Mouse (Mus musculus): ENCODE results near the gene Dazl.

Gene Dazl

GRCm38 (mm10) chr17:50293241-50293731 is at the start of gene Dazl:
Gene Dazl (minus strand): TSS chr17:50293636.
- TF ChIP-seq GATA4 (IDR thresholded peaks at IDR 0.05; ENCODE audit: insufficient replicate concordance, low read length): no peak

- TF ChIP-seq GATA4 (IDR thresholded peaks at IDR 0.05; ENCODE audit: insufficient replicate concordance, low read length): no peak
Measured at GRCm38 (mm10) chr17:50341850-50342544, 48.6 kb upstream of the Dazl start.

GRCm38 (mm10) chr17:50338901-50339300 is 45.5 kb upstream of the Dazl start:
- TF ChIP-seq GATA4 (IDR thresholded peaks at IDR 0.05; ENCODE audit: insufficient replicate concordance, low read length): no peak

- TF ChIP-seq GATA4 (IDR thresholded peaks at IDR 0.05; ENCODE audit: insufficient replicate concordance, low read length): no peak
Measured at GRCm38 (mm10) chr17:50335776-50336175, 42.3 kb upstream of the Dazl start.

GRCm38 (mm10) chr17:50334694-50335093 is 41.3 kb upstream of the Dazl start:
- TF ChIP-seq GATA4 (IDR thresholded peaks at IDR 0.05; ENCODE audit: insufficient replicate concordance, low read length): no peak

GRCm38 (mm10) chr17:50332012-50332300 is 38.5 kb upstream of the Dazl start:
- peak; percentile 2; the same call in 1 of the 2 replicates for TF ChIP-seq GATA4 (IDR thresholded peaks at IDR 0.05; ENCODE audit: insufficient replicate concordance, low read length)

- TF ChIP-seq GATA4 (IDR thresholded peaks at IDR 0.05; ENCODE audit: insufficient replicate concordance, low read length): peak; percentile 26; the same call in 1 of the 2 replicates
Measured at GRCm38 (mm10) chr17:50331171-50332011, 38.0 kb upstream of the Dazl start.

GRCm38 (mm10) chr17:50330245-50330644 is 36.8 kb upstream of the Dazl start:
- no peak for TF ChIP-seq GATA4 (IDR thresholded peaks at IDR 0.05; ENCODE audit: insufficient replicate concordance, low read length)

- no peak for TF ChIP-seq GATA4 (IDR thresholded peaks at IDR 0.05; ENCODE audit: insufficient replicate concordance, low read length)
Measured at GRCm38 (mm10) chr17:50324658-50325057, 31.2 kb upstream of the Dazl start.

GRCm38 (mm10) chr17:50318810-50319209 is 25.4 kb upstream of the Dazl start:
- TF ChIP-seq GATA4 (IDR thresholded peaks at IDR 0.05; ENCODE audit: insufficient replicate concordance, low read length): no peak

GRCm38 (mm10) chr17:50316216-50317150 is 23.0 kb upstream of the Dazl start:
- no peak for TF ChIP-seq GATA4 (IDR thresholded peaks at IDR 0.05; ENCODE audit: insufficient replicate concordance, low read length)

- TF ChIP-seq GATA4 (IDR thresholded peaks at IDR 0.05; ENCODE audit: insufficient replicate concordance, low read length): no peak
Measured at GRCm38 (mm10) chr17:50310148-50310802, 16.8 kb upstream of the Dazl start.

GRCm38 (mm10) chr17:50309512-50310072 is 16.2 kb upstream of the Dazl start:
- TF ChIP-seq GATA4 (IDR thresholded peaks at IDR 0.05; ENCODE audit: insufficient replicate concordance, low read length): no peak

- TF ChIP-seq GATA4 (IDR thresholded peaks at IDR 0.05; ENCODE audit: insufficient replicate concordance, low read length): no peak
Measured at GRCm38 (mm10) chr17:50308880-50309279, 15.4 kb upstream of the Dazl start.
